Mouse (Mus musculus): Measurements from ENCODE around the gene Slc5a10.

The Slc5a10 gene

GRCm38 (mm10) chr11:61667248-61667647 is 53.4 kb downstream of the Slc5a10 start:
- DNase-seq: no peak

GRCm38 (mm10) chr11:61665991-61666799 is 54.4 kb downstream of the Slc5a10 start:
- peak; percentile 49 for DNase-seq

GRCm38 (mm10) chr11:61665401-61665800 is 55.2 kb downstream of the Slc5a10 start:
- DNase-seq: no peak

- no peak for DNase-seq
These were observed 58.4 kb downstream of the Slc5a10 start for GRCm38 (mm10) chr11:61662189-61662588.

GRCm38 (mm10) chr11:61660806-61661392 is 59.7 kb downstream of the Slc5a10 start:
- DNase-seq: peak; percentile 73

- no peak for DNase-seq
These were observed 60.6 kb downstream of the Slc5a10 start for GRCm38 (mm10) chr11:61660001-61660400.

- DNase-seq: no peak
These were observed 61.4 kb downstream of the Slc5a10 start for GRCm38 (mm10) chr11:61659011-61659858.

- DNase-seq: no peak
These were observed 62.2 kb downstream of the Slc5a10 start for GRCm38 (mm10) chr11:61658360-61658922.

- no peak for DNase-seq
These were observed 63.2 kb downstream of the Slc5a10 start for GRCm38 (mm10) chr11:61657432-61657831.

GRCm38 (mm10) chr11:61656148-61656850 is 64.3 kb downstream of the Slc5a10 start:
- DNase-seq: no peak

GRCm38 (mm10) chr11:61655649-61656048 is 65.0 kb downstream of the Slc5a10 start:
- DNase-seq: no peak

GRCm38 (mm10) chr11:61654786-61655311 is 65.8 kb downstream of the Slc5a10 start:
- no peak for DNase-seq

GRCm38 (mm10) chr11:61653568-61653967 is 67.1 kb downstream of the Slc5a10 start:
- DNase-seq: no peak

- DNase-seq: peak; percentile 80
These were observed 67.8 kb downstream of the Slc5a10 start, which contains the start of gene Grap for GRCm38 (mm10) chr11:61652686-61653447. Gene Grap, plus strand, starts transcription at chr11:61653265.

GRCm38 (mm10) chr11:61652216-61652615 is 68.4 kb downstream of the Slc5a10 start:
- no peak for DNase-seq

GRCm38 (mm10) chr11:61650470-61651265 is 70.0 kb downstream of the Slc5a10 start:
- no peak for DNase-seq

GRCm38 (mm10) chr11:61649626-61650025 is 71.0 kb downstream of the Slc5a10 start:
- no peak for DNase-seq

- no peak for DNase-seq
These were observed 71.5 kb downstream of the Slc5a10 start for GRCm38 (mm10) chr11:61649163-61649580.

- peak; percentile 55 for DNase-seq
These were observed 71.9 kb downstream of the Slc5a10 start for GRCm38 (mm10) chr11:61648749-61649115.

- no peak for DNase-seq
These were observed 72.5 kb downstream of the Slc5a10 start for GRCm38 (mm10) chr11:61647956-61648748.
